Mouse (Mus musculus): Measurements from ENCODE around the gene Ccdc183. TPM values are rescaled to one million over a fixed set of nuclear protein-coding genes. Genes with fewer than 3 reads are reported as not detected.

The Ccdc183 gene
- total RNA-seq, 2 experiments from 2014 or later = not detected

- peak; percentile 89 for DNase-seq
Observed at GRCm38 (mm10) chr2:25607761-25608622, 9.5 kb downstream of the Ccdc183 start, which contains the start of gene Rabl6. Gene Rabl6 (minus strand): TSS chr2:25608521.

DNA sequence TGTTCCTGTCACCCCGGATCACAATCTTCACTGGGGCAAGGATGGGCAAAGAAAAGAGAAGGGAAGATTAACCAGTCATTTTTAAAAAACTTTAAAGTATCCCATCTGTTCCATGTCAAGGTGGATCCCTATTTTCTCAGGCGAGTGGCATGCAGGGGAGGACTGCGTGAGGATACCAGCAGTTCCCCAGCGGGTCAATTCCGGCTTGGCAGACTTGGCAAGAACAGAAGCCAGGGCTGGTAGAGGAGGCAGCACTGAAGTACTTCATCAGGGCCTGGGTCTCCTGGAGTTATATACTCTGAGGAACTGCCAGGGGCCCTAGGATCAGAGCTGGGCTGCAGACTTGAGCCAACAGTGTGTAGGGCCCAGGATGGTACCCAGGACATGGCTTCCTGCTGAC lies 15.0 kb downstream of the Ccdc183 start:
- no peak for DNase-seq

- DNase-seq = no peak
Observed at GRCm38 (mm10) chr2:25600037-25600436, 17.4 kb downstream of the Ccdc183 start.

DNA sequence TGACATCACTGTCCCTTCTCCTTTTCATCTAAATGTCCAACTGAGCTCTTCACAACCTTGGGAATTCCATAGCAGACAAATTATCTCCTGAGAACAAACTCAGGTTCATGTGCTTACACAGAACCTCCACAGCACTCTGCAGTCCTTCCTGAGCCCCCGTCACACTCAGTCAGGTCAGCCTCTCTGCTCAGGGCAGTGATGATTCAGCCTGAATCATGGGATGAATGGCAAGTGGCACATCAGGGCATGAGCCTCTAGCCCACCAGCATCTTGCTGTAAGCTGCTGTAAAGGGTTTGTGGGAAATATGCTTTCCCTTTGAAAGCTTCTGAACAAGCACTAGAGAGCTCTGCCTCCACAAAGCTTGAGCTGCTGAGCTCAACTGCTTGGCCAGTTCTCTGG lies 18.7 kb downstream of the Ccdc183 start:
- DNase-seq = no peak

GRCm38 (mm10) chr2:25596765-25597510 lies 20.5 kb downstream of the Ccdc183 start:
- no peak for DNase-seq

- no peak for DNase-seq
Observed at GRCm38 (mm10) chr2:25591863-25592262, 25.6 kb downstream of the Ccdc183 start.

GRCm38 (mm10) chr2:25588227-25588907 lies 29.1 kb downstream of the Ccdc183 start:
- no peak for DNase-seq

GRCm38 (mm10) chr2:25587290-25587689 lies 30.2 kb downstream of the Ccdc183 start:
- no peak for DNase-seq

DNA sequence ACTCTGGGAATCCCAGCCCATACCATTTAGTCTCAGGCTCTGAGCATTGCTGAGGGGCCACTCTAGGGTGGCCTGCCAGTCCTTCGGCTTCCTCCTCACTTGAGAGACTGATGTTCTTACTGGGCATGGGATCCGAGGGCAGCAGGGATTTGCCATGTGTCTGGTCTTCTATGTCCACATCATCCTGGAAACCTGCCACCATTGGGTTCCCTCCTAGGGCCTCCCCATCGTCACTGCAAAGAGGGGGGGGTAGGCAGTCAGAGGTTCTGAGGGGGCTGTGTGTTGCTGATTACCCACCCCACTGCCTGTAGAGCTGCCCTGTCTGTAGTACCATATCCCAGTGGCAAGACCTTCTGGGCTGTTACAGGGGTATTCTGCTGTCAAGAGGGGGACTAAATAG lies 31.9 kb downstream of the Ccdc183 start:
- no peak for DNase-seq

- no peak for DNase-seq
Observed at GRCm38 (mm10) chr2:25584856-25585255, 32.6 kb downstream of the Ccdc183 start.

DNA sequence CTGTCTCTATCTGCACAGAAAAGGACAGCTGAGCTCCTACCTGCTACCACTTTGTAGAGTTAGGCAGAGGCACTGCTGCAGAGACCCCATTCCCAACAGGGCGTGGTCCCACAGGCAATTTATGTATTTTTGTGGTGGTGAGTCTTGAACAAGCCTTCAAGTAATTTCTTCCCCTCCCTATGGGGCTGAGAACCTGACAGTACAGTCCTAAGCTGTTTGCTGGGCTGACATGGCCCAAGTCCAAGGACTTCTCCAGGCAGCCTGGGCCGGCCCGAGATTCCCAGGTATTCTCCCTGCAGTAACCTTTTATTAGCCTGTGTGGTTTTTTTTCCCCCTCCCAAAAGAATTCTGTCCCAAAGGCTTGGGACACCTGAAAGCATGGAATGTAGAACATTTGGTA lies 33.3 kb downstream of the Ccdc183 start:
- no peak for DNase-seq

- DNase-seq = no peak
Observed at GRCm38 (mm10) chr2:25583571-25583970, 33.9 kb downstream of the Ccdc183 start.

DNA sequence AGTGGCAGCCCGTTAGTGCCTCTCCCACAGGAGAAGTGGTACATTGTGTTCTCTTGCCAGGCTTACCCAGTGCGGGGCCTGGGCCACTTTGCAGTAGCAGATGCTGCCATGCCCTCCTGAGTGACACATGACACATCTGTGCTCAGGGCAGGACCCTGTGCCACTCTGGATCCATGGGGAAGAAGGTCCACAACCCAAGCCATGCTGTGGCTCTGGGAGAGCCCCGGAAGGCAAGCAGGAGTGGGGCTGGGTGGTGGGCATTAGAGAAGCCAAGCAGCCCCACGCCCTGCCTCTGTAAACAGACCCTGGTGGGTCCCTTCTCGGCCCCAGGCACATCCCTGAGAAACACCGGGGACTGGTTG lies 34.4 kb downstream of the Ccdc183 start:
- DNase-seq = no peak

GRCm38 (mm10) chr2:25582466-25583119 lies 34.9 kb downstream of the Ccdc183 start:
- no peak for DNase-seq

GRCm38 (mm10) chr2:25581901-25582301 lies 35.6 kb downstream of the Ccdc183 start:
- no peak for DNase-seq

- DNase-seq = peak; percentile 42
Observed at GRCm38 (mm10) chr2:25581294-25581864, 36.1 kb downstream of the Ccdc183 start, which contains the start of gene Ajm1. Gene Ajm1 (minus strand): TSS chr2:25581757.

- DNase-seq = no peak
Observed at GRCm38 (mm10) chr2:25580621-25581101, 36.8 kb downstream of the Ccdc183 start.

DNA sequence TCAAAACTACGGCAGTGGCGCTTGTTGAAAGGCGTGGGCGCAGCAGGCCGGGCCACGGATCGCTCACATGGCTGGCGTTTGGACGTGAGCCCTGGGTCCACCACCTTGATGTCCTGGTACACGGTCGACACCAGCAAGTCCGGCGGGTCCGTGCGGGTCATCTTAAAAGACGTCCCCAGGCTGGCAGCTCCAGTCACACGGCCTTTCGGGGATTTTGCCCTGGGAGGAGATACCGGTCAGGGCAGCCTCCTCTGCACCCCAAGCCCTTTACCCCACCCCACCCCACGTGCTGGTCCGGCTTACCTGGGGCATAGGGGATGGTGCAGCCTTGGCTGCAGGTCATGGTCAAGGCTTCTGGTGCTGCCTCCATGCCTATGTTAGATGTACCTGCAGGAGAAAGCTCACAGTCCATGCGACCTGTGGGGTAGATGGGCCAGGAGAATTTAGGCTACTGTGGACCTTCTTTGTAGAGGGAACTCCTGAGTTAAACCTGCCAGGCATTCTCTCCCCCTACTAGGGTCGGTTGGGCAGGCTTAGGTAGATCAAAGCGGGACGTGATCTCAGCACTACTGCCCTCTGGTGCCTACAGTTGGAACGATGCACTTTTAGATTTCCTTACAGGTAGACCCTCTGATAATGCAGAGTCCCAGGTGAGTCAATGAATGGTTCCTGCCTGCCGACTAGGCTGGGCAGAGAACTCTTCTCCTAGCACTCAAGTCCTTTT lies 37.6 kb downstream of the Ccdc183 start:
- DNase-seq = no peak

- no peak for DNase-seq
Observed at GRCm38 (mm10) chr2:25578796-25579736, 38.4 kb downstream of the Ccdc183 start.
